Mouse (Mus musculus) stomach, postnatal 0 days (tissue): ENCODE measurements around the gene Gm45753.

ENCODE experiments used
- CTCF ChIP-seq: IDR thresholded peaks from 2 replicates; pipeline ENCODE4 v1.5.1; 2016; ENCODE audit warnings: antibody characterized with exemption, low read depth, mild to moderate bottlenecking, moderate library complexity
- EP300 ChIP-seq: optimal IDR thresholded peaks from 2 replicates; pipeline ENCODE3; 2016; ENCODE audit warnings: antibody characterized with exemption

DNA sequence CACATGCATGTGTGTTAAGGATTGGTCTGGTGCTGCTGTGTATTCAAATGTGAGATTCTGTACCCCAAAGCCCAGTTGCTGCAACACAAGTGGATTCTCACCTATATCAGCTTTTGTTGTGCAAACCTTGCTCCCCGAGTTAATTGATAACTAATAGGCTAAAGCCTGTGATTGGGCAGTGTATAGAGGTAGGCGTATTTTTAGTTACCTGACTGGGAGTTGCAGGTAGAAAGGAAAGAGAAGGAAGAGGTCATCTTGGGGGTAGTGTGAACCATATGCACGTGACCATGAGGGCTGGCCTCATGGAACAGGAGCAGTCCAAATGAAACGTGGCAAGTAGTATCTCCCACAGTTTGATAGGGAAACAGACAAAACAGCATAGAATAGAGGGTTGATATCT lies 43.3 kb downstream of the Gm45753 start:
- TF ChIP-seq EP300 (no peak), CTCF (no peak)
